Mouse (Mus musculus) central nervous system, embryonic 11.5 days (tissue): ENCODE data around the gene Bag6. TPM values are rescaled to one million over a fixed set of nuclear protein-coding genes. Genes with fewer than 3 reads are reported as not detected.

Experiments
- polyA plus RNA-seq: library from polyadenylated mRNA; depleted of rRNA; stranded (reverse); fragments of >200 nt; gene quantifications from 2 replicates; pipeline ENCODE4 v1.2.3, GENCODE M21; 2012; rRNA removed

Bag6 gene
- polyA plus RNA-seq, result 201 and 247 TPM in 2 replicates

GRCm38 (mm10) chr17:35134801-35135590 is at the start of gene Bag6:
Bag6 (plus strand) TSS chr17:35135178.

GRCm38 (mm10) chr17:35085208-35085865 is 49.6 kb upstream of the Bag6 start, which contains the start of gene Ly6g6f:
Ly6g6f (minus strand) TSS chr17:35085610.

DNA sequence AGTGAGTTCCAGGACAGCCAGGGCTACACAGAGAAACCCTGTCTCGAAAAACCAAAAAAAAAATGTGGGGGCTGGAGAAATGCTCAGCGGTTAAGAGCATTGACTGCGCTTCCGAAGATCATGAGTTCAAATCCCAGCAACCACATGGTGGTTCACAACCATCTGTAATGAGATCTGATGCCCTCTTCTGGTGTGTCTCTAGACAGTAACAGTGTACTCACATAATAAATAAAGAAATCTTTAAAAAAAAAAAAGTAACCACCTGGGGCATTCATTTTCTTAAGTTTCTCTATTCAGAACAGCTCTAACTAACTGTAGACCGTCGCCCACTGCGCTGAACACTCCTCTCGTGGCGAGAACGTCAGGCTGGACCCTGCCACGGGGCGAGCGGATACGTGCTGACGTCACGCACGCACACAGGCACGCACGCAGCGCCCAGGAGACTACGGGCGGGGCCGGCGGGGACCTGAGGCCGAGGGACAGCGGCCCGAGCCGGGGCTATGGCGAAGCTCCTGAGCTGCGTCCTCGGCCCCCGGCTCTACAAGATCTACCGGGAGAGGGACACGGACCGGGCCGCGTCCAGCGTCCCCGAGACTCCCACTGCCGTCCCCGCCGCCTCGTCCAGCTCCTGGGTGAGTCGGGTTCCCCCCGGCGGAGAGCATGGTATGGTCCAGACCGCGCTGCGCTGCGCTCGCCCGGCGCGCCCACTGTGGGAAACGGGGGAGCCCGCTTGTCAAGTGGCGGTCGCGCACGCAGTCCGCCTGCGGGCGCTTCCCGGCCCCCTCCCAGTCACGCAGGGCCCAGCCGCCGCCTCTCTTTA is 45.9 kb upstream of the Bag6 start, which contains the start of gene Abhd16a:
TSS of gene Abhd16a (plus strand) at position 439 of the 820 bp plus-strand sequence.

DNA sequence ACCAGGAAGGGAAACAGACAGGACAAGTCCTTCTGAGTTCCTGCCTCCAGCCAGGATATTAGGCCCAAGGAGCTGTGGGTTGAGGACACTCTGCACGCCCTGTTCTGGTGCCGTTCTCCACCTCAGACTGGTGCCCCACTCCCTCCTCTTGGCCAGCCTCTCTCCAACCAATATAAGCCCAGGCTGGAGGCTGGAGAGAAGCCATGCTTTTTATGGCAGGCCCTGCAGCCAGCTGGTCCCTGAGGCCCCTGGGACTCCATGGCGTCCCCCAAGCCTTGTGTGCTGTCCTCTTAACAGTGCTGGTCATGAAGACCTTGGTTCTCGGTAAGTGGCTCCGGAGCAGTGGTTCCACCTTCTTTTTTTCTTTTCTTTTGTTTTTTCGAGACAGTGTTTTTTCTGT is 26.9 kb upstream of the Bag6 start, which contains the start of gene Ly6g5c:
TSS of gene Ly6g5c (plus strand) at position 183 of the 400 bp plus-strand sequence.

GRCm38 (mm10) chr17:35115046-35116019 is 19.6 kb upstream of the Bag6 start, which contains the start of gene Ly6g5b:
Ly6g5b (minus strand) TSS chr17:35115428.

GRCm38 (mm10) chr17:35121143-35121799 is 13.7 kb upstream of the Bag6 start, which contains the start of gene Gpank1:
Gpank1 (plus strand) TSS chr17:35121455.

GRCm38 (mm10) chr17:35121871-35122303 is 13.1 kb upstream of the Bag6 start, which contains the start of gene Csnk2b:
Csnk2b (minus strand) TSS chr17:35122053.

DNA sequence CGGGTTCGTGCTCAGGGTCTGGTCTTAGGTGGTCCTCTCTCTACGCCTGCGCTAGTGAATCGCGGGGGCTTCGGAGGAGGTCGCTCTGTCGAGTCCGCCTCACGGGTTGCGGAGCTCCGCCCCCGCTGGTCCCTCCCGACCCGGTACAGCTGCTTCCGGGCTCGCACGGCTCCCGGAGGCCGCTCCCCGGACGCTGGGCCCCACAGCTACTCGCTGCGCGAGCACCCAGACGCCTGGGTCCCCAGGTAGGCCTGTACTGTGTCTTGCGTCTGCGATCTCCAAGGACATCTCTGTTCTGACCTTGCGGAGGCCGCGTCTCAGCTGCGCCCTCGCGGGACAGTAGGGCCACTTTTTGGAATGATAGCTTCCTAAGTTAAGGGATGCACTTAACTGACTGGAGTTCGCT is 8.8 kb upstream of the Bag6 start, which contains the start of gene D17H6S53E:
TSS of gene D17H6S53E (plus strand) at position 168 of the 406 bp plus-strand sequence.

GRCm38 (mm10) chr17:35131500-35132173 is 3.3 kb upstream of the Bag6 start, which contains the start of gene Apom:
Apom (minus strand) TSS chr17:35132050.

GRCm38 (mm10) chr17:35164568-35165450 is 29.8 kb downstream of the Bag6 start, which contains the start of gene Prrc2a:
Prrc2a (minus strand) TSS chr17:35164897.

DNA sequence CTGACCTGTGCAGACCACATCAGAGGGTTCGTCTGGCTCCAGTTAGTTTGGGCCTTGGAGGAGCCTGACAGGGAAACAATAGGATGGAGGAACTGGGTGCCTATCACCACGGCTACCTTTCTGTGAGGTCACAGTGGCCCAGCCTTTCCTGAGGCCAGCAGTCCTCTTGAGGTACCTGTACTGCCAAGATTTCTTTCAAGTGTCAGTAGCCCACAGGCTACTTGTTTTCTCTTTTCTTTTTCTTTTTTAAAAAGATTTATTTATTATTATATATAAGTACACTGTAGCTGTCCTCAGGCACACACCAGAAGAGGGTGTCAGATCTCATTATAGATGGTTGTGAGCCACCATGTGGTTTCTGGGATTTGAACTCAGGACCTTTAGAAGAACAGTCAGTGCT is 41.0 kb downstream of the Bag6 start, which contains the start of gene Aif1:
TSS of gene Aif1 (minus strand) at position 101 of the 400 bp plus-strand sequence.

GRCm38 (mm10) chr17:35187959-35188610 is 53.1 kb downstream of the Bag6 start, which contains the start of gene Lst1:
Lst1 (minus strand) TSS chr17:35188439.

GRCm38 (mm10) chr17:35193881-35194843 is 59.2 kb downstream of the Bag6 start, which contains the start of gene Ltb:
Ltb (plus strand) TSS chr17:35194439.

